Mouse (Mus musculus): ENCODE results near the gene Nek6. TPM values are rescaled to one million over a fixed set of nuclear protein-coding genes. Genes with fewer than 3 reads are reported as not detected.

Nek6 gene
- polyA plus RNA-seq, 1 experiment from 2014 or later = 67.5 TPM

- no peak for ATAC-seq (ENCODE audit: low FRiP score, low read depth)
- H3K4me1 ChIP-seq (replicated peaks) = peaks cover 36% of the 10 kb centered on the region
- H3K4me2 ChIP-seq = no peak overlapping the region
- no peak overlapping the region for H3K27ac ChIP-seq (replicated peaks)
- H3K9me3 ChIP-seq = no peaks in the 10 kb centered on the region
- WGBS = 79% methylated on average over 14 of the region's 14 CpGs
- no peak overlapping the region for H3K4me3 ChIP-seq
- no peaks in the 10 kb centered on the region for H3K27me3 ChIP-seq
- H3K36me3 ChIP-seq = no peaks in the 10 kb centered on the region
- H3K9ac ChIP-seq = no peak overlapping the region
Measured at GRCm38 (mm10) chr2:38529582-38530152, 18.2 kb downstream of the Nek6 start.

- no peak; the same call in none of the 2 replicates for ATAC-seq (ENCODE audit: low FRiP score, low read depth)
- no peak overlapping the region for H3K9ac ChIP-seq
- H3K27ac ChIP-seq (replicated peaks) = no peak overlapping the region
- no peak overlapping the region for H3K4me2 ChIP-seq
- no peaks in the 10 kb centered on the region for H3K36me3 ChIP-seq
- H3K4me1 ChIP-seq (replicated peaks) = peaks cover 40% of the 10 kb centered on the region
- H3K4me3 ChIP-seq = no peak overlapping the region
- 31% methylated on average over 6 of the region's 6 CpGs for whole genome bisulfite sequencing
- no peaks in the 10 kb centered on the region for H3K27me3 ChIP-seq
- H3K9me3 ChIP-seq = no peaks in the 10 kb centered on the region
Measured at GRCm38 (mm10) chr2:38530955-38531381, 19.5 kb downstream of the Nek6 start.

- no peak overlapping the region for H3K9ac ChIP-seq
- peaks cover 54% of the 10 kb centered on the region for H3K4me1 ChIP-seq (replicated peaks)
Measured at GRCm38 (mm10) chr2:38533322-38533721, 21.9 kb downstream of the Nek6 start.

GRCm38 (mm10) chr2:38533767-38534166 is 22.3 kb downstream of the Nek6 start:
- Histone ChIP-seq H3K27me3 (no peaks in the 10 kb centered on the region), H3K9me3 (no peaks in the 10 kb centered on the region), H3K4me2 (no peak overlapping the region), H3K27ac (replicated peaks) (no peak overlapping the region), H3K4me1 (replicated peaks) (peaks cover 55% of the 10 kb centered on the region), H3K4me3 (no peak overlapping the region), H3K9ac (no peak overlapping the region), H3K36me3 (no peaks in the 10 kb centered on the region)
- ATAC-seq (ENCODE audit: low FRiP score, low read depth) = no peak
- 65% methylated on average over 6 of the region's 6 CpGs for WGBS

More at GRCm38 (mm10) chr2:38533322-38533721, 21.9 kb downstream of the Nek6 start:
- WGBS = 68% methylated on average over 6 of the region's 6 CpGs
- no peak for ATAC-seq (ENCODE audit: low FRiP score, low read depth)
- Histone ChIP-seq H3K27ac (replicated peaks) (no peak overlapping the region), H3K27me3 (no peaks in the 10 kb centered on the region), H3K4me2 (no peak overlapping the region), H3K4me3 (no peak overlapping the region), H3K36me3 (no peaks in the 10 kb centered on the region), H3K9me3 (no peaks in the 10 kb centered on the region)

- peaks cover 56% of the 10 kb centered on the region for H3K4me1 ChIP-seq (replicated peaks)
- no peak overlapping the region for H3K27ac ChIP-seq (replicated peaks)
- H3K27me3 ChIP-seq = no peaks in the 10 kb centered on the region
- no peak overlapping the region for H3K4me3 ChIP-seq
- H3K4me2 ChIP-seq = no peak overlapping the region
- no peaks in the 10 kb centered on the region for H3K9me3 ChIP-seq
- H3K36me3 ChIP-seq = no peaks in the 10 kb centered on the region
- H3K9ac ChIP-seq = no peak overlapping the region
- no peak for ATAC-seq (ENCODE audit: low FRiP score, low read depth)
- 91% methylated on average over 5 of the region's 5 CpGs for WGBS
Measured at GRCm38 (mm10) chr2:38534241-38534940, 22.9 kb downstream of the Nek6 start.

- no peak overlapping the region for H3K27ac ChIP-seq (replicated peaks)
- H3K4me2 ChIP-seq = no peak overlapping the region
- H3K4me3 ChIP-seq = no peak overlapping the region
- no peak for ATAC-seq (ENCODE audit: low FRiP score, low read depth)
- H3K9ac ChIP-seq = no peak overlapping the region
- H3K9me3 ChIP-seq = no peaks in the 10 kb centered on the region
- no peaks in the 10 kb centered on the region for H3K27me3 ChIP-seq
- H3K36me3 ChIP-seq = no peaks in the 10 kb centered on the region
- H3K4me1 ChIP-seq (replicated peaks) = peaks cover 58% of the 10 kb centered on the region
- 40% methylated on average over 8 of the region's 8 CpGs for WGBS
Measured at GRCm38 (mm10) chr2:38535051-38535450, 23.6 kb downstream of the Nek6 start.

GRCm38 (mm10) chr2:38535521-38536220 is 24.2 kb downstream of the Nek6 start:
- ATAC-seq (ENCODE audit: low FRiP score, low read depth) = no peak
- Histone ChIP-seq H3K27ac (replicated peaks) (0 out of 2 replicates have a peak overlapping the region, but pooled peaks have one; percentile 10), H3K36me3 (no peaks in the 10 kb centered on the region)

GRCm38 (mm10) chr2:38536331-38536731 is 24.9 kb downstream of the Nek6 start:
- H3K4me1 ChIP-seq (replicated peaks) = peaks cover 58% of the 10 kb centered on the region
- ATAC-seq (ENCODE audit: low FRiP score, low read depth) = peak; percentile 10; the same call in 1 of the 2 replicates
- H3K27me3 ChIP-seq = no peaks in the 10 kb centered on the region
- H3K4me2 ChIP-seq = no peak overlapping the region
- H3K9me3 ChIP-seq = no peaks in the 10 kb centered on the region
- H3K4me3 ChIP-seq = no peak overlapping the region
- H3K9ac ChIP-seq = no peak overlapping the region
- 58% methylated on average over 8 of the region's 8 CpGs for WGBS
- H3K36me3 ChIP-seq = no peaks in the 10 kb centered on the region
- no peak overlapping the region; the same call in 1 of the 2 replicates for H3K27ac ChIP-seq (replicated peaks)

More at GRCm38 (mm10) chr2:38535521-38536220, 24.2 kb downstream of the Nek6 start:
- Histone ChIP-seq H3K4me1 (replicated peaks) (peaks cover 58% of the 10 kb centered on the region), H3K4me2 (no peak overlapping the region), H3K27me3 (no peaks in the 10 kb centered on the region), H3K9ac (no peak overlapping the region), H3K9me3 (no peaks in the 10 kb centered on the region), H3K4me3 (no peak overlapping the region)
- WGBS = 62% methylated on average over 14 of the region's 14 CpGs

- peak; percentile 77 for ATAC-seq (ENCODE audit: low FRiP score, low read depth)
Measured at GRCm38 (mm10) chr2:38539677-38540076, 28.2 kb downstream of the Nek6 start.

GRCm38 (mm10) chr2:38540666-38541065 is 29.2 kb downstream of the Nek6 start:
- H3K4me1 ChIP-seq (replicated peaks) = peaks cover 44% of the 10 kb centered on the region
- H3K27me3 ChIP-seq = no peaks in the 10 kb centered on the region
- H3K27ac ChIP-seq (replicated peaks) = no peak overlapping the region; the same call in 1 of the 2 replicates
- H3K9ac ChIP-seq = no peak overlapping the region
- no peak for ATAC-seq (ENCODE audit: low FRiP score, low read depth)
- no peak overlapping the region for H3K4me2 ChIP-seq
- no peaks in the 10 kb centered on the region for H3K9me3 ChIP-seq
- H3K36me3 ChIP-seq = no peaks in the 10 kb centered on the region
- no peak overlapping the region for H3K4me3 ChIP-seq
- 75% methylated on average over 6 of the region's 6 CpGs for WGBS

More at GRCm38 (mm10) chr2:38539677-38540076, 28.2 kb downstream of the Nek6 start:
- Histone ChIP-seq H3K27ac (replicated peaks) (peak overlapping the region; percentile 16; the same call in 1 of the 2 replicates), H3K36me3 (no peaks in the 10 kb centered on the region), H3K4me2 (no peak overlapping the region), H3K4me1 (replicated peaks) (peaks cover 50% of the 10 kb centered on the region), H3K9me3 (no peaks in the 10 kb centered on the region), H3K27me3 (no peaks in the 10 kb centered on the region), H3K9ac (no peak overlapping the region), H3K4me3 (no peak overlapping the region)
- WGBS = 40% methylated on average over 9 of the region's 9 CpGs

GRCm38 (mm10) chr2:38541101-38541500 is 29.7 kb downstream of the Nek6 start:
- H3K27ac ChIP-seq (replicated peaks) = no peak overlapping the region
- no peak overlapping the region for H3K9ac ChIP-seq
- H3K27me3 ChIP-seq = no peaks in the 10 kb centered on the region
- H3K9me3 ChIP-seq = no peaks in the 10 kb centered on the region
- H3K4me3 ChIP-seq = no peak overlapping the region
- H3K4me2 ChIP-seq = no peak overlapping the region
- no peaks in the 10 kb centered on the region for H3K36me3 ChIP-seq
- WGBS = 82% methylated on average over 3 of the region's 3 CpGs
- peaks cover 40% of the 10 kb centered on the region for H3K4me1 ChIP-seq (replicated peaks)
- ATAC-seq (ENCODE audit: low FRiP score, low read depth) = no peak

GRCm38 (mm10) chr2:38541570-38541969 is 30.1 kb downstream of the Nek6 start:
- 80% methylated on average over 1 of the region's 1 CpGs for WGBS
- H3K27me3 ChIP-seq = no peaks in the 10 kb centered on the region
- no peak for ATAC-seq (ENCODE audit: low FRiP score, low read depth)
- H3K9me3 ChIP-seq = no peaks in the 10 kb centered on the region
- peaks cover 38% of the 10 kb centered on the region for H3K4me1 ChIP-seq (replicated peaks)
- no peak overlapping the region for H3K27ac ChIP-seq (replicated peaks)
- no peaks in the 10 kb centered on the region for H3K36me3 ChIP-seq
- H3K9ac ChIP-seq = no peak overlapping the region
- no peak overlapping the region for H3K4me2 ChIP-seq
- H3K4me3 ChIP-seq = no peak overlapping the region

Data from hindbrain, embryonic 15.5 days (tissue).